Mouse (Mus musculus): ENCODE results near the gene Fam43b.
A peak's percentile ranks its signal among the peaks of the same experiment; 100 is the strongest.
"Not testable (repeated sequence)": the region's sequence is repeated elsewhere in the genome, so short reads cannot be mapped to it uniquely, and the experiment has no call there.

Fam43b gene

GRCm38 (mm10) chr4:138395971-138396645 lies at the start of gene Fam43b:
Fam43b (minus strand) TSS chr4:138396528.
- DNase-seq (ENCODE audit: low read depth, low spot score): no peak

- no peak for DNase-seq (ENCODE audit: low read depth, low spot score)
These were observed 48.6 kb upstream of the Fam43b start for GRCm38 (mm10) chr4:138444941-138445340.

GRCm38 (mm10) chr4:138440062-138440461 lies 43.7 kb upstream of the Fam43b start:
- no peak for DNase-seq (ENCODE audit: low read depth, low spot score)

- DNase-seq (ENCODE audit: low read depth, low spot score): peak; percentile 96
These were observed 38.3 kb upstream of the Fam43b start, which contains the start of gene Mul1 for GRCm38 (mm10) chr4:138434347-138435316. Mul1 (plus strand) TSS chr4:138434671.

DNA sequence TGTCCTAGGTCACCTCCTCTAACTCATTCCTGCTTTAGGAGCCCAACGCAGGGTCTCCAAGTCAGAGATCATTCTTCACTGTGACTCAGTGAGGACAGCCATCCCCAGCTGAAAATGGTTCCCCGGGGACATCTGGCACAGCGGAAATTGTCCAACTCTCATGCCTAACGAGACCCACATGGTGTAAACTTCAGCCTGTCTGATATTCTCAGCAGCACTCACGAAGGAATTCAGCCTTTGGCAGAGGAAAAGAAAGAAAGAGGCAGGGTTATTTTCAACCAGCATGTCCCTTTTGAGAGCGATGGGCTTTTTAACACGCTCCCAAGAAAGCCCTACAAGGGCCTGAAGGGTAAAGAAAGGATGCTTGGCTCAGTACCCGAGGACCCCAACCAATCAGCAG lies 35.0 kb upstream of the Fam43b start:
- DNase-seq (ENCODE audit: low read depth, low spot score): no peak

- peak; percentile 47 for DNase-seq (ENCODE audit: low read depth, low spot score)
These were observed 33.5 kb upstream of the Fam43b start for GRCm38 (mm10) chr4:138429778-138430177.

DNA sequence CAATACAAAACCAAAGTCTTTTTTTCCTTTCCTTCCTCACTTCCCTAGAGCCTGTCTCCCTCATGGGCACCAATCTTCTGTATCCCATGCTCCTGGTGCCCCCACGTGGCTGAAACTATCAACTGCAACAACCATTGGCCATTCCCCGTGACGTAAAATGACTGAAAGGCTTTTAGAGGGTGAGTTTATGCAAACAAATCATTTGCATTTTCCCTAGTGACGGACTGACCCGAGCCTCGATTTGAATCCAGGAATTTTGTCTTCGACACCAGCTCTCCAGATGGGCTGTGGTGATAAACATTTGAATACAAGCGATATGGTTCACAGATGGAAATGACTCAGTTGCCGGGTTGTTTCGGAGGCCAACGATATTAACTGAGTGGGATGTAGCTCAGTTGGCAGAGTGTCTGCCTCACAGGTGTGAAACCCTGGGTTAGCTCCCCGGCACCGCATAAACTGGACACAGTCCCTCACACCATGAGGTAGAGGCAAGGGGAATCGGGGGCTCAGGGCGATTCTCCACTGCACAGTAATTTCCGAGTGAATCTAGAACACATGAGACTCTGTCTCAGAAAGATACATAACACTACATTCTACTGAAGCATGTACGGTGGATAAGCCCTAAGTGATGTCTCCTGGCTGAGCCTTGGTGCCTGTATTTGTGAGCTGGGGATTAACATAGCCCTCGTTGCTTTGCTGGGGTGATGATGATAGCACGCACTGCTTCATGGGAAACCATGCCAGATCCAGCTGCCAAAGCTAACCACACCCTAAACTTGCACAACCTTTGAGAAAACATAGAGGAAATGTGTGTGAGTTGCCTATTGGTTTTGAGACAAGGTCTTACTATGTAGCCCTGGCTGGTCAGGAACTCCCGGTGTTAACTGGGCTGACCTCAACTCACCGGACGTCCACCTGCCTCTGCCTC lies 30.7 kb upstream of the Fam43b start:
- peak; percentile 83 for DNase-seq (ENCODE audit: low read depth, low spot score)

GRCm38 (mm10) chr4:138425604-138426003 lies 29.3 kb upstream of the Fam43b start:
- not testable (repeated sequence) for DNase-seq (ENCODE audit: low read depth, low spot score)

DNA sequence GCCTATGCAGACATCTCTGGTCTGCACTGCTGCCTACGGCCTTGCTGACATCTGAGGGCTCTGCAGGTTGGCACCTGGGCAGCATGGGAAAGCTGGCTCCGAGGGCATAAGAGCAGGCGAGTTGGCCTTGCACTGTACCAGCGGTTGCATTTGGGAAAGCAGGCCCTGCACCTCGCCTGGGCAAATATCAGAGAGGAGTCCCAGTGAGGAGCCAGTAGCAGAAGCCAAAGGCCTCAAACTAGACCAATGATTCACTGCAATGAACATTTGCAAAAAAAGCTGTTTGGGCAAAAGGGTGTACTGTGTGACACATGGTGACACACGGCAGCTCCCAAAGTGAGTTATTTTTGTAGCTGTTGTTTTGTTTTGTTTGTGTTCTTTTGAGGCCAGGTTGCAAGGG lies 28.7 kb upstream of the Fam43b start:
- no peak for DNase-seq (ENCODE audit: low read depth, low spot score)

DNA sequence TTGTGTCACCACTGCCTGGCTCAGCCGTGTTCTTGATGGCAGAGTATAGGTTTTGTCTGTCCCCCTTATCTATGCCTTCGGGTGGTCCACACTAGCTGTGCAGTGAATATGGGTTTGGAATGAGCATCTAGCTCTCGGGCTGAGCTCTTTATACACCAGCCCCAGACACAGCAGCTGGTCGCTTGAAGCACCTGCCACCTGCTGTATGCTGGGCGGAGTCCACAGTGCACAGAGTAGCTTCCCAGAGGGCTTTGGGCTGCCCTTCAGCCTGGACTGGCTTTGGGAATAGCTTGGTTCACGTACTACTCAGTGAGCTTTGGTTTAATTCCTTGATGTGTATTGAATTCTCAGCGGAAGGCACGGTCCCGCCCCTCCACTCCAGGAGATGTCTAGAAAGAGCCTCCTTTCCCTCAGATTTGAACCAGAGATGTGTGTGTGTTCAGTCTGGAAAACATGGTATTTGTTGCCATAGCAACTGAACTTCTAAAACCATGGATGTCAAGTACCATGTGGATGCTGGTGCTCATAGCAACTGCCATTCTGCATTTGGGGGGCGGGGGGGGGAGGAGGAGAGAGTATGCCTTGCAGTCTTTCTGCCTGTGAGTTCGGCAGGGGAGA lies 22.1 kb upstream of the Fam43b start:
- DNase-seq (ENCODE audit: low read depth, low spot score): no peak

DNA sequence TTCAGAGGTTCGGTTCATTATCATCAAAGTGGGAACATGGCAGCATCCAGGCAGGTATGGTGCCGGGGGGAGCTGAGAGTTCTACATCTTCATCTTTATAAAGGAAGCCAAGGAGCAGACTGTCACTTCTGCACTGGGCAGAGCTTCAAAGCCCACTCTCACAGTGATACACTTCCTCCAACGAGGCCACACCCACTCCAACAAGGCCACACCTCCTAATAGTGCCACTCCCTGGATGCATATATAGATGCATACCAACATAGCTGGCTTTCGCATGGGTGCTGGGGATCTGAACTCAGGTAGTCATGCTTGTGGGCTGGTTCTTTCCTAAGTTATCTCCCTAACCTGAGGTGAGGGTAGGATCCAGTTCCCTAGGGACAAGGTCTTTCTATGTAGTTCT lies 21.6 kb upstream of the Fam43b start:
- no peak for DNase-seq (ENCODE audit: low read depth, low spot score)

DNA sequence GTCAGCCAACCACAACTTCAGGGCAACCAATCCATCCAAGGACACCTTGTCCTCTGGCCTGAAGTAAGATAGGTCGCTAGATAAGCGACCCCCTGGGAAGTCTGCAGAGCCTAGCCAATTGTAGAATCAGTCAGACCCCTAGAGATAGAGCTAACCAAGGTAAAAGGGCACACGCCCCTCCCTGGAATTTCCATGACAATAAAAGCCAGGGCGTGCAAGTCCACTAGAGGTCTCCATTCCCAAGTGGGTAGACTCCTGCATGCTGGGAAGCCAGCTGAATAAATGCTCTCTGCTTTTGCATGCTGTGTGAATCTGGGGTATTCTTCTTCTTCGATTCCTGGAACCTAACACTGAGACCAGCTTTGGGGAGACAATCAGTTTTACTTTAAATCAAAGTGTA lies 20.1 kb upstream of the Fam43b start:
- DNase-seq (ENCODE audit: low read depth, low spot score): no peak

DNA sequence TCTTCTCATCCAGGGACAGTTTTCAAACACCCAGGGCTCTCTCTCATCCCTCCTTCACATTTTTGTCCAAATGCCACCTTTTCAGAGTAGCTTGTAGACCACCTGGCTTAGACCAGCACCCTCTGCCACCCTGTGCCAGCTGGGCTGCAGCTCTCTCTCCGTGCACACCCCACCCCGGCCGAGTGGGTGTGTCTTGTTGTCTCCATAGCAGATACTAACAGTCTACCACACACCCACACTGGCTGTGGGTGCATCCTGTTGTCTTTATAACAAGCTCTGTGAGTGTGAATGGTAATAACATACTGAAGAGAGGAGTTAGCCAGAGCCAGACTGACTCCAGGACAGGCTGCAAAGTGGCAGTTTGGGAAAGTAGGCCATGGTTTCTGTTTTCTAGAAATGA lies 19.7 kb upstream of the Fam43b start:
- no peak for DNase-seq (ENCODE audit: low read depth, low spot score)

DNA sequence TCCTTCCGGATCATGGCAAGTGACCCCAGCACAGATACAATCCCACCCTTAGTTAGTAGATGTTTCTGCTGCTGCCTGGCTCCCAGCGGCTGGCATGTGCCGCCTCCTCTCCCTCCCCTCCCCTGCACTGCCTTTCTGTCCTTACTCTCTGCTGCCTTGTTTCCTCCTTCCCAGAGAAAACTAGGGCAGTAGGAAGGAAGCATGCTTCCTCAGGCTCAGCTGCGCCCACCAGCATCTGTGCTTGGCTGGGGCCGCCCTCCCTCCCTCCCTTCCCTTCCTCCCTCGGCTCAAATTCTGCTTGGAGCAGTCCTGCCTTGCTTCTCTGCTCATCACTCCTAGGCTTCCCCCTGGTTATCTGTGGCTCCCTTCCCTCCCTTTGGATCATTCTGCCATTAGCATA lies 18.4 kb upstream of the Fam43b start:
- no peak for DNase-seq (ENCODE audit: low read depth, low spot score)

GRCm38 (mm10) chr4:138411504-138412121 lies 15.3 kb upstream of the Fam43b start:
- no peak for DNase-seq (ENCODE audit: low read depth, low spot score)

DNA sequence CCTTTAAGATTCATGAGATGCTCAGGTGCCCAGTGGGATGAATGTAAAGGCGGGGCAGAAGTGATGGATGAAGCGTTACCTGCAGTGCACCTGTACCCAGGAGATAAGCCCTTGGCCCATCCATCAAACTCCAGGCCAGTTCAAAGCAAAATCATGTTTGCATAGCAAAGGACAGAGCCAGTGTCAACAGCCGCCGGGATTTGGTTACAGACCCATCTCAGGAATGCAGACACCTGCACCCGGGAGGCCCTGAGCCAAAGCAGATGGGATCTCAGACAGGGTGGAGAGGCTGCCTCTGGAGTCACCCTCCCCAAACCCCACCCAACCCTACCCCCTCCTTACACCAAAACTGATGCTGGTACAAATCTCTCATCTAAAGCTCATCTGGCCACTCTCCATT lies 14.7 kb upstream of the Fam43b start:
- no peak for DNase-seq (ENCODE audit: low read depth, low spot score)

DNA sequence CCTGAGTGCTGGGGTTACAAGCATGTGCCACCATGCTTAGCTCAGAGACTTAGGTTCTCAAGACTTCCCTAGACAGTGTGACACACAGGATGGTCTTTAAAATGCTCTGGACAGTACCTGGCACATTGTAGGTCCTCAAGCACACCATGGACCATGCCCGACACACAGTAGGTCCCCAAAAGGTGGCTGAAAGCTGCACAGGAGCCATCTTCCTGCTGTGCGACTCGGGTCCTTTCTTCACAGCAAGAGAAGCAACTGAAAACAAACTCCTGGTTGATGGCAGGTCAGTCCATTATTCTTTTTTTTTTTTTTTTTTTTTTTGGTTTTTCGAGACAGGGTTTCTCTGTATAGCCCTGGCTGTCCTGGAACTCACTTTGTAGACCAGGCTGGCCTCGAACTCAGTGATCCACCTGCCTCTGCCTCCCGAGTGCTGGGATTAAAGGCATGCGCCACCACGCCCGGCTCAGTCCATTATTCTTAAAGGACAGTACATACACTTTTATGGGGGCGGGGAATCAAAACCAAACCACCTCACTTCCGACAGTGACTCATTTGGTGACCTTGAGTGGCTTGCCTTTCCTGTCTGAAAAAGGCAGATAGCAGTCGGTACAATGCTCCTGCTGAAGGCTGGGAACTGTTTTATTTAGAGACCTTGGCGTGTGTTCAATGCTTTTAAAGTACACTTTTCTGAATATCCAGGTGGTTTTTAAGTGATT lies 11.3 kb upstream of the Fam43b start:
- no peak for DNase-seq (ENCODE audit: low read depth, low spot score)

DNA sequence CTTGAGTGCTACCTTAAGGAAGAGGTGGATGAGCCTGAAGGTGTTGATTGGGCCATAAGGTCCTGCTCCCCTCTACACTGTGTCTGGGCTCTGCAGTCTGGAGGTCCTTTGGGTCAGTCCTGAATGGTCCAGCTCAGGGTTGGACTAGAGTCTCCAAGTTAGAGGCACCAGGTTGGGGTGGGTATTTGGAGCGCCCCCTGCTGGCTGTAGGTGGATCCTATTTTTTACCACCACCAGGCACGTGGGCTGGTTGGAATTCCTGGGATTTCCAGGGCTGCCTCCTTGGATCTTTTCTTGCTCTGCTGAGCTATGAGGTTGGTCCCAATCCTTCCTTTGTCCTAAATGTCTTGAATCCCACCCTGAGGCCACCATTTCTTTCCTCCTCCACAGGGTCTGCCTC lies 8.5 kb upstream of the Fam43b start:
- peak; percentile 41 for DNase-seq (ENCODE audit: low read depth, low spot score)

DNA sequence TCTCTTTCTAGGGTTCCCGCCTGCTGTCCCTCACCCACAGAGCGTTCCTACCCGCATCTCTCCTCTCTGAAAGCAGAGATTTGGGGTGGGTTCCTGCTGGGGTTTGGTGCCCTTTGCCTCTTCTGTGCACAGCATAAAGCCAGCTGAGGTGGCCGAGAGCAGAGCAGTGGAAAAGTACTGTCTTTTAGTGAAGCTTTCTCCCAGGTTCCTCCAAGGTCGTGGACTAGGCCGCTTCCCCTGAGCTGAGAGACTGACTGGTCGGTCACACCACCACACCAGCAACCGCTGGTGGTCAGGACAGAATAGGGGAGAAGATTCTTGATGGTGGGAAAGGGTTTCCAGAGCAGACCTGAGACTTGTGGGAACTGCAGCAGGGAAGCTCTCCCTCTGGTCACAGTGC lies 383 bp upstream of the Fam43b start:
- DNase-seq (ENCODE audit: low read depth, low spot score): no peak
